Mouse (Mus musculus) liver, postnatal 0 days (tissue): Measurements from ENCODE around the gene Pcca. TPM values are rescaled to one million over a fixed set of nuclear protein-coding genes. Genes with fewer than 3 reads are reported as not detected.

Experiments
- ATAC-seq: fragments of 200-750 bp; cut with Nextera tagmentation; 2 replicates; pipeline ENCODE4 v1.8.0; 2017; ENCODE audit warnings: mild to moderate bottlenecking, moderate library complexity
- DNase-seq: peaks from one replicate; pipeline ENCODE4 v3.0.0-alpha.2; 2016
- H3K27ac ChIP-seq: fragments of 300-500 bp; sonication (generic); 2 replicates; pipeline ENCODE4 v1.5.1; 2014; ENCODE audit warnings: antibody characterized with exemption, moderate library complexity, mild to moderate bottlenecking, low read depth
- H3K27me3 ChIP-seq: fragments of 300-500 bp; sonication (generic); 2 replicates; pipeline ENCODE4 v1.6.1; 2014; ENCODE audit warnings: low read length, control low read depth, mixed read lengths; ENCODE audit not compliant: insufficient read depth
- H3K36me3 ChIP-seq: fragments of 300-500 bp; sonication (generic); replicated peaks from 2 replicates; pipeline ENCODE4 v1.6.1; 2014; ENCODE audit warnings: mild to moderate bottlenecking, control low read depth, low read length, moderate library complexity, mixed read lengths; ENCODE audit not compliant: insufficient read depth
- H3K4me1 ChIP-seq: fragments of 300-500 bp; sonication (generic); 2 replicates; pipeline ENCODE4 v1.6.1; 2014; ENCODE audit warnings: antibody characterized with exemption, mild to moderate bottlenecking, control low read depth; ENCODE audit not compliant: insufficient read depth
- H3K4me2 ChIP-seq: fragments of 300-500 bp; sonication (generic); 2 replicates; pipeline ENCODE4 v1.6.1; 2014; ENCODE audit warnings: low read depth, mild to moderate bottlenecking, low read length, moderate library complexity, mixed read lengths
- H3K4me3 ChIP-seq: fragments of 300-500 bp; sonication (generic); 2 replicates; pipeline ENCODE4 v1.5.1; 2014; ENCODE audit warnings: low read depth, low read length
- H3K9ac ChIP-seq: fragments of 300-500 bp; sonication (generic); replicated peaks from 2 replicates; pipeline ENCODE4 v1.6.1; 2014; ENCODE audit warnings: mild to moderate bottlenecking, moderate library complexity
- H3K9me3 ChIP-seq: fragments of 300-500 bp; sonication (generic); 2 replicates; pipeline ENCODE4 v1.6.1; 2016; ENCODE audit warnings: mild to moderate bottlenecking, control low read depth, low read length, mixed read lengths
- CTCF ChIP-seq: sonication (generic); IDR thresholded peaks from 2 replicates; pipeline ENCODE4 v1.5.1; 2016; ENCODE audit warnings: antibody characterized with exemption, low read depth
- EP300 ChIP-seq: IDR thresholded peaks from 2 replicates; pipeline ENCODE4 v1.6.1; 2016; ENCODE audit warnings: antibody characterized with exemption, low read depth, mild to moderate bottlenecking
- WGBS: fragments of 180-500 bp; shearing (Covaris S2); extraction: QIAGEN DNeasy Blood & Tissue Kit; methylation state at CpG from one replicate; pipeline ENCODE4 v1.1.7; 2014; ENCODE audit not compliant: insufficient replicate concordance; 5-methylcytosine and 5-hydroxymethylcytosine counted together
- polyA plus RNA-seq: library from polyadenylated mRNA; unstranded; fragments of >200 nt; fragmentation: Nextera tagmentation; extraction: Ambion mirVana; gene quantifications from 2 replicates; pipeline ENCODE4 v1.2.1, GENCODE M21; 2015

Pcca gene
- polyA plus RNA-seq, 1 experiment from 2014 or later = 31.3 TPM

DNA sequence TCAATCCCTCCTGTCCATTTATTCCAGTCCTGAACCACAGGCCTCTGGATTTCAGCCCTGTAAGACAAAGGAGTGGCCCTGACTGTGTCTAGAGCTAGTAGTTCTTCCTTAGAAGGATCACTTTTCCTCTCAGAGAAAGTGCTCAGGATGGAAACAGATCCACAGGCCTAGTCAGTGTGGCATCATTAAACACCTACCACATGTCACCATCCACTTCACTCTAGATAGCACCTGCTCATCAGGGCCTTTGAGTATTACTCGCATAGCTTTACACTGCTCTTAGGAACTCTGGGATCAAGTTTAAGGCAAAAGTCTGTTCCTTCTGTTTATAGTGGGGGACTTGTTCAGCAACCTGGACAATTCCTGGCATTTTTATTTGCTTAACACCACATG lies 354.4 kb downstream of the Pcca start:
- Histone ChIP-seq H3K9ac (no peak overlapping the region), H3K4me3 (no peak overlapping the region), H3K4me2 (no peak overlapping the region), H3K27me3 (no peaks in the 10 kb centered on the region), H3K27ac (no peak overlapping the region), H3K4me1 (no peaks in the 10 kb centered on the region), H3K9me3 (no peaks in the 10 kb centered on the region), H3K36me3 (peaks cover 8% of the 10 kb centered on the region)
- ATAC-seq (no peak), DNase-seq (no peak)
- WGBS = 79% methylated on average over 1 of the region's 1 CpGs
- TF ChIP-seq EP300 (no peak), CTCF (no peak)

- Histone ChIP-seq H3K4me2 (no peak overlapping the region), H3K36me3 (peaks cover 4% of the 10 kb centered on the region), H3K27me3 (no peaks in the 10 kb centered on the region), H3K4me1 (no peaks in the 10 kb centered on the region), H3K9ac (no peak overlapping the region), H3K27ac (no peak overlapping the region), H3K9me3 (no peaks in the 10 kb centered on the region), H3K4me3 (no peak overlapping the region)
- DNase-seq (no peak), ATAC-seq (no peak)
- no peak for TF ChIP-seq CTCF
- no peak for TF ChIP-seq EP300
- WGBS = 85% methylated on average over 12 of the region's 12 CpGs
These were observed 357.4 kb downstream of the Pcca start for GRCm38 (mm10) chr14:122891470-122891968.

DNA sequence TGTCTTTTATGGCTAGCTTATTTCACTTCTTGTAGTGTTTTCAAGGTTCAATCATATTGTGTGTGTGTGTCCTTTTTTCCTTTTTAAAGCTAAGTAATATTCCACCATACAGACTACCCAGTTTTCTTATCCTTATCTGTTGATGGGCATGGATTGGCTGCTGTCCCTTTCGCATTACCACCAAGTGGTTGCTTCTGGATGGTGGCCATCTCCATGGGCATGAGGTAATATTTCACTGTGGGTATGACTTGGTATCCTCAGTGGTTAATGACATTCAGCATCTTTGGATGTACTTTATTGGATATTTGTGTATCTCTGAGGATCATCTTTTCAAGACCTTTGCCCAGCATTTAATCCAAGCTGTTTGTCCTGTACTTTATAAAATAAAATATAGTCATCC lies 362.0 kb downstream of the Pcca start:
- TF ChIP-seq CTCF = no peak
- no peak for TF ChIP-seq EP300
- H3K27ac ChIP-seq = no peak overlapping the region
- H3K4me3 ChIP-seq = no peak overlapping the region
- no peak overlapping the region for H3K9ac ChIP-seq
- H3K36me3 ChIP-seq = no peaks in the 10 kb centered on the region; the same call in 1 of the 2 replicates
- no peaks in the 10 kb centered on the region for H3K9me3 ChIP-seq
- no peak overlapping the region for H3K4me2 ChIP-seq
- no peaks in the 10 kb centered on the region for H3K27me3 ChIP-seq
- 89% methylated on average over 1 of the region's 1 CpGs for WGBS
- DNase-seq (no peak), ATAC-seq (no peak)
- peaks cover 8% of the 10 kb centered on the region for H3K4me1 ChIP-seq

GRCm38 (mm10) chr14:122898550-122898949 lies 364.4 kb downstream of the Pcca start:
- Histone ChIP-seq H3K4me1 (peaks cover 12% of the 10 kb centered on the region), H3K9me3 (no peaks in the 10 kb centered on the region), H3K27ac (no peak overlapping the region), H3K4me2 (no peak overlapping the region), H3K27me3 (no peaks in the 10 kb centered on the region), H3K4me3 (no peak overlapping the region), H3K36me3 (no peaks in the 10 kb centered on the region), H3K9ac (no peak overlapping the region)
- no peak for TF ChIP-seq EP300
- peak; percentile 27 for TF ChIP-seq CTCF
- no peak for ATAC-seq
- DNase-seq = no peak

DNA sequence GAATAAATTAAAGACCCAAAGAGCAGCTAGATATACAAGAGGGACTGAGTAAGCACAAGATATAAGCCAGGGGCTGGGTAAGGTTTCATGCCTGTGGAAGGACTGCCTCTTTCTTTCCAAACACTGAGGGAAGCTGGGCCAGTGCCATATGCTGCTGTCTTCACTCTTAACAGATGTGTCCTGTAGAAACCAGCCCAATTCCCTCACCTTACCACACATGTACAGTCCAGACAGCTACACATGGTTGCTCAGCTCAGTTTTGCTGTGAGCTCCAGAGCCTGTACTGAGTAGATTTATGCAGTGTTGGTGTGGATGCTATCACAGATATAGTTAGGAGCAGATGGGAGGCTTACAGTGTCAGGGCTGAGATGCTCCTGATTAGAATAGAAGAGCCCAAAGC lies 366.6 kb downstream of the Pcca start:
- Histone ChIP-seq H3K4me1 (peaks cover 12% of the 10 kb centered on the region), H3K9ac (no peak overlapping the region), H3K27me3 (no peaks in the 10 kb centered on the region), H3K4me3 (no peak overlapping the region), H3K27ac (peak overlapping the region; percentile 45), H3K4me2 (peak overlapping the region; percentile 7; the same call in 1 of the 2 replicates), H3K36me3 (no peaks in the 10 kb centered on the region), H3K9me3 (no peaks in the 10 kb centered on the region)
- DNase-seq = no peak
- no peak for ATAC-seq
- no peak for TF ChIP-seq EP300
- TF ChIP-seq CTCF = no peak

GRCm38 (mm10) chr14:122901177-122901576 lies 367.1 kb downstream of the Pcca start:
- peaks cover 12% of the 10 kb centered on the region for H3K4me1 ChIP-seq
- H3K9ac ChIP-seq = no peak overlapping the region
- no peaks in the 10 kb centered on the region for H3K27me3 ChIP-seq
- H3K4me3 ChIP-seq = no peak overlapping the region
- no peaks in the 10 kb centered on the region for H3K36me3 ChIP-seq
- WGBS = 61% methylated on average over 3 of the region's 3 CpGs
- peak overlapping the region; percentile 61; the same call in 1 of the 2 replicates for H3K27ac ChIP-seq
- ATAC-seq (peak; percentile 64), DNase-seq (no peak)
- no peaks in the 10 kb centered on the region for H3K9me3 ChIP-seq
- TF ChIP-seq CTCF = peak; percentile 47
- TF ChIP-seq EP300 = peak; percentile 38; the same call in 1 of the 2 replicates
- H3K4me2 ChIP-seq = no peak overlapping the region; the same call in 1 of the 2 replicates

GRCm38 (mm10) chr14:122901715-122902114 lies 367.6 kb downstream of the Pcca start:
- peak overlapping the region; percentile 61 for H3K27ac ChIP-seq

More at GRCm38 (mm10) chr14:122901715-122902114, 367.6 kb downstream of the Pcca start:
- Histone ChIP-seq H3K27me3 (no peaks in the 10 kb centered on the region), H3K9ac (no peak overlapping the region), H3K4me3 (no peak overlapping the region), H3K9me3 (no peaks in the 10 kb centered on the region), H3K36me3 (no peaks in the 10 kb centered on the region), H3K4me1 (peaks cover 12% of the 10 kb centered on the region), H3K4me2 (peak overlapping the region; percentile 27)
- DNase-seq = no peak
- WGBS = 71% methylated on average over 2 of the region's 2 CpGs
- peak; percentile 85 for ATAC-seq
- no peak for TF ChIP-seq EP300
- no peak for TF ChIP-seq CTCF
